Mouse (Mus musculus) R1 (cell line): ENCODE results near the gene 1700020N01Rik.

Source experiments
- DNase-seq: peaks from one replicate; pipeline ENCODE4 v3.0.0-alpha.2; 2018; ENCODE audit warnings: low read depth, low spot score

1700020N01Rik gene

GRCm38 (mm10) chr10:21669750-21670161, 76.8 kb downstream of the 1700020N01Rik start:
- DNase-seq = no peak

GRCm38 (mm10) chr10:21670168-21670567, 77.2 kb downstream of the 1700020N01Rik start:
- DNase-seq = no peak
